Mouse (Mus musculus): ENCODE data around the gene Elmo1. TPM values are rescaled to one million over a fixed set of nuclear protein-coding genes. Genes with fewer than 3 reads are reported as not detected.

The Elmo1 gene
- polyA plus RNA-seq, 1 experiment, result not detected

GRCm38 (mm10) chr13:20489698-20490417 lies 399.5 kb downstream of the Elmo1 start:
- Histone ChIP-seq H3K36me3 (ENCODE audit: control insufficient read depth, insufficient read depth) (no peaks in the 10 kb centered on the region), H3K27me3 (ENCODE audit: control insufficient read depth, insufficient read depth, insufficient read length) (no peaks in the 10 kb centered on the region), H3K79me2 (ENCODE audit: control insufficient read depth, insufficient read depth) (no peaks in the 10 kb centered on the region), H3ac (ENCODE audit: control insufficient read depth, insufficient read length, low read depth) (no peak overlapping the region), H3K4me3 (ENCODE audit: insufficient read depth, poor library complexity, severe bottlenecking) (no peak overlapping the region), H3K79me3 (ENCODE audit: low read depth) (no peaks in the 10 kb centered on the region)
- TF ChIP-seq CEBPB (IDR thresholded peaks at IDR 0.05; ENCODE audit: low read depth), result no peak
- peak; percentile 2 for TF ChIP-seq CTCF (IDR thresholded peaks at IDR 0.05; ENCODE audit: control insufficient read depth, insufficient read depth, insufficient read length)

DNA sequence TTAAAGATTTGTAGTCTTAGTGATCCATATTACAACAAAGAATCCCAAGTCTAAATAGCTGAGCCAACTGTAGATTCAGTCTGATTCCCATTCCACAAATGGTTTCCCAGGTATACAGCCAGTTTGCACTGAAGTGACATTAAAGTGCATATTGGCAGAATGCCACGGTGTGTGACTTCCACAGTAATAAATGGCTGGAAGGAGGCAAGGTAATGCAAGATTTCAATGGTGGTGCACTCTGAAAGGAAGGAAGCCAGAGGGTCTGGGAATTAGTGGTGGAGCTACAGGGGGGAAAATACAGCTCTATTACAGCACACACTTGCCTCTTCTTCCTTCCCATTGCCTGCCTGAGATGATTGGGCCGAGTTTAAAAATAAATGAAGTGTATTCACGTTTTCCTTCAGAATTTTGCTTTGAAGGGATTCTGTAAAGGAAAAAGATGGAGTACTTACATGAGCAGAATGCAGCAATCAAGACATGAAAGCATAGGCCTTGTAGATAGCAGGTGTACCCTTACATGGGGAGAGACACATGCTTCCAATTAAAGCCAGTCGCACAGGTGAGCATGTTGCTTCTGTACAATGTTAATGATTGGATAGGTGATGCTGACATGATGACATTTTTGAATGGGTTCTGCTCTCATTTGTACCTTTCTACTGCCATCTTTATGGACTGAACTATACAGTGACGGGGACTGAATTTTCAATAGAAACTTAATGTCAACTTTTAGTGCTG lies 400.6 kb downstream of the Elmo1 start:
- H3K79me2 ChIP-seq (ENCODE audit: control insufficient read depth, insufficient read depth), result no peaks in the 10 kb centered on the region
- H3K4me3 ChIP-seq (ENCODE audit: insufficient read depth, poor library complexity, severe bottlenecking), result no peak overlapping the region
- no peaks in the 10 kb centered on the region for H3K36me3 ChIP-seq (ENCODE audit: control insufficient read depth, insufficient read depth)
- TF ChIP-seq CEBPB (IDR thresholded peaks at IDR 0.05; ENCODE audit: low read depth) (no peak), CTCF (IDR thresholded peaks at IDR 0.05; ENCODE audit: control insufficient read depth, insufficient read depth, insufficient read length) (no peak), MYOD1 (IDR thresholded peaks at IDR 0.05; ENCODE audit: control insufficient read depth, insufficient read length, low read depth) (no peak), MYOG (IDR thresholded peaks at IDR 0.05; ENCODE audit: control insufficient read depth, extremely low read depth, insufficient read length) (no peak), USF1 (IDR thresholded peaks at IDR 0.05; ENCODE audit: low read depth) (no peak), FOSL1 (IDR thresholded peaks at IDR 0.05; ENCODE audit: insufficient read depth, low read length, poor library complexity, severe bottlenecking) (no peak), MAX (IDR thresholded peaks at IDR 0.05) (no peak)
- H3K27me3 ChIP-seq (ENCODE audit: control insufficient read depth, insufficient read depth, insufficient read length), result no peaks in the 10 kb centered on the region
- no peaks in the 10 kb centered on the region for H3K79me3 ChIP-seq (ENCODE audit: low read depth)
- H3ac ChIP-seq (ENCODE audit: control insufficient read depth, insufficient read length, low read depth), result no peak overlapping the region

DNA sequence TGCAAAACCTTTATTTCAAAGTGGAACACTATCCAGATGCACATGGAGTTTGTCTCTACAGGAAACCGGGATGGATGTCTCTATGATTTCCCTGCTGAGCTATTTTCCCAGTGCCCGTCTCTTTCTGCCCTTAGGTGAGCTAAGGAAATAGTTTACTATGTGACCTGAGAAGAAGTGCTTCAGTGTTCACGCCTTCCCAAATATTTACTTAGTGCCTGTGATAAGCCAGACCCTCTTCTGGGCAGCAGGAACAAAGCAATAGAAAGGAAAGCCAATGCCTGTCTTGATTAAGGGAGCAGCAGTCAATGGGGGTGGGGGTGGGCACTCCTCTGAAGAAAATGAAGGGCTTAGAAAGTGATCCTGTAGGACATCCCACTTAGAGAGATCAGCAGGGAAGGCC lies 401.3 kb downstream of the Elmo1 start:
- Histone ChIP-seq H3K36me3 (ENCODE audit: control insufficient read depth, insufficient read depth) (no peaks in the 10 kb centered on the region), H3ac (ENCODE audit: control insufficient read depth, insufficient read length, low read depth) (no peak overlapping the region), H3K79me2 (ENCODE audit: control insufficient read depth, insufficient read depth) (no peaks in the 10 kb centered on the region), H3K27me3 (ENCODE audit: control insufficient read depth, insufficient read depth, insufficient read length) (no peaks in the 10 kb centered on the region), H3K79me3 (ENCODE audit: low read depth) (no peaks in the 10 kb centered on the region), H3K4me3 (ENCODE audit: insufficient read depth, poor library complexity, severe bottlenecking) (no peak overlapping the region)
- TF ChIP-seq MAX (IDR thresholded peaks at IDR 0.05) (no peak), MYOG (IDR thresholded peaks at IDR 0.05; ENCODE audit: control insufficient read depth, extremely low read depth, insufficient read length) (no peak), MYOD1 (IDR thresholded peaks at IDR 0.05; ENCODE audit: control insufficient read depth, insufficient read length, low read depth) (no peak), FOSL1 (IDR thresholded peaks at IDR 0.05; ENCODE audit: insufficient read depth, low read length, poor library complexity, severe bottlenecking) (no peak), USF1 (IDR thresholded peaks at IDR 0.05; ENCODE audit: low read depth) (no peak), CTCF (IDR thresholded peaks at IDR 0.05; ENCODE audit: control insufficient read depth, insufficient read depth, insufficient read length) (no peak), CEBPB (IDR thresholded peaks at IDR 0.05; ENCODE audit: low read depth) (no peak)

- Histone ChIP-seq H3K79me2 (ENCODE audit: control insufficient read depth, insufficient read depth) (no peaks in the 10 kb centered on the region), H3ac (ENCODE audit: control insufficient read depth, insufficient read length, low read depth) (no peak overlapping the region), H3K4me3 (ENCODE audit: insufficient read depth, poor library complexity, severe bottlenecking) (no peak overlapping the region), H3K36me3 (ENCODE audit: control insufficient read depth, insufficient read depth) (no peaks in the 10 kb centered on the region), H3K79me3 (ENCODE audit: low read depth) (no peaks in the 10 kb centered on the region), H3K27me3 (ENCODE audit: control insufficient read depth, insufficient read depth, insufficient read length) (no peaks in the 10 kb centered on the region)
- TF ChIP-seq CTCF (IDR thresholded peaks at IDR 0.05; ENCODE audit: control insufficient read depth, insufficient read depth, insufficient read length) (no peak), CEBPB (IDR thresholded peaks at IDR 0.05; ENCODE audit: low read depth) (no peak), MYOD1 (IDR thresholded peaks at IDR 0.05; ENCODE audit: control insufficient read depth, insufficient read length, low read depth) (no peak), MAX (IDR thresholded peaks at IDR 0.05) (no peak), FOSL1 (IDR thresholded peaks at IDR 0.05; ENCODE audit: insufficient read depth, low read length, poor library complexity, severe bottlenecking) (no peak), USF1 (IDR thresholded peaks at IDR 0.05; ENCODE audit: low read depth) (no peak), MYOG (IDR thresholded peaks at IDR 0.05; ENCODE audit: control insufficient read depth, extremely low read depth, insufficient read length) (no peak)
These were observed 403.8 kb downstream of the Elmo1 start for GRCm38 (mm10) chr13:20494047-20494739.

- Histone ChIP-seq H3ac (ENCODE audit: control insufficient read depth, insufficient read length, low read depth) (no peak overlapping the region), H3K36me3 (ENCODE audit: control insufficient read depth, insufficient read depth) (no peaks in the 10 kb centered on the region), H3K4me3 (ENCODE audit: insufficient read depth, poor library complexity, severe bottlenecking) (no peak overlapping the region), H3K79me2 (ENCODE audit: control insufficient read depth, insufficient read depth) (no peaks in the 10 kb centered on the region), H3K79me3 (ENCODE audit: low read depth) (no peaks in the 10 kb centered on the region), H3K27me3 (ENCODE audit: control insufficient read depth, insufficient read depth, insufficient read length) (no peaks in the 10 kb centered on the region)
- no peak for TF ChIP-seq USF1 (IDR thresholded peaks at IDR 0.05; ENCODE audit: low read depth)
- no peak for TF ChIP-seq MYOD1 (IDR thresholded peaks at IDR 0.05; ENCODE audit: control insufficient read depth, insufficient read length, low read depth)
- TF ChIP-seq CTCF (IDR thresholded peaks at IDR 0.05; ENCODE audit: control insufficient read depth, insufficient read depth, insufficient read length), result no peak
- TF ChIP-seq MAX (IDR thresholded peaks at IDR 0.05), result no peak
- TF ChIP-seq CEBPB (IDR thresholded peaks at IDR 0.05; ENCODE audit: low read depth), result no peak
- TF ChIP-seq FOSL1 (IDR thresholded peaks at IDR 0.05; ENCODE audit: insufficient read depth, low read length, poor library complexity, severe bottlenecking), result no peak
- no peak for TF ChIP-seq MYOG (IDR thresholded peaks at IDR 0.05; ENCODE audit: control insufficient read depth, extremely low read depth, insufficient read length)
These were observed 411.5 kb downstream of the Elmo1 start for GRCm38 (mm10) chr13:20501923-20502322.

All from C2C12 (cell line).